Mouse (Mus musculus): ENCODE data around the gene Hkdc1.

GRCm38 (mm10) chr10:62342512-62342911 lies 79.8 kb downstream of the Hkdc1 start:
- TF ChIP-seq EP300 (IDR thresholded peaks at IDR 0.05; ENCODE audit: low read depth) (no peak), CTCF (IDR thresholded peaks at IDR 0.05; ENCODE audit: low read depth) (no peak)

Data from heart, postnatal 0 days (tissue).